13 mouse cellular contexts compared by ENCODE assay signal in the genomic region with DNA sequence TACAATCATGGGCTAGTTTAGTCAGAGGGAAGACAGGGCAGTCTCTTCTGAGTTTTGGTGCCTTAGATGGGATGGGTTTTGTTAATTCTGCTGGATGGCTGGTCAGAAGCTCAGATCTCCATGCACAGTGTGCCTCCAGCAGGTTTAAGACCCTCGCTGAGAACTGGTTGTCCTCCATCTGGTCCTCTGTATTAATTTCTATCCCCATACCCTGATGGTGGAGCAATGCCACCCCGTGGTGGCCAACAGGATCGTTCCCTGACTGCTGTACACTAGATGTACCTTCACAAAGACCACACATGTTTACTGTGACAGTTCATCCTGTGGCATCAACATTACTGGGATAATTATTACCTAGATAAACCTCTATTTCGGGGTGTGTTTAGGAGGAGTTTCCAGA. TPM values are rescaled to one million over a fixed set of nuclear protein-coding genes. Genes with fewer than 3 reads are reported as not detected.
DNase-seq lines count a peak whose midpoint lies in the region; ATAC-seq and TF ChIP-seq lines count a peak whose summit lies in the region.
"Had no signal": no experiment of that assay in that cellular context is flagged by ENCODE, and none has a peak within 500 bp of the region (broad histone marks: within the 10 kb centered on the region; RNA-seq: fewer than 3 reads in every experiment).

No protein-coding gene starts in this region.

- no peak for TF ChIP-seq EP300 in CH12.LX (IDR thresholded peaks at IDR 0.05; ENCODE audit: low read length)

- peaks cover 0 to 6% of the 10 kb centered on the region in 2 experiments; a peak in 2 of 4 replicates for H3K4me1 ChIP-seq in CH12.LX (ENCODE audit: control insufficient read depth in 1 of 2, insufficient read depth in 2 of 2)
- H3K4me1 ChIP-seq in forebrain, embryonic 15.5 days: no peaks in the 10 kb centered on the region; the same call in 1 of the 2 replicates
- H3K4me1 ChIP-seq: hindbrain, embryonic 15.5 days; neural tube, embryonic 15.5 days had no signal

- no peak for TF ChIP-seq POLR2A in CH12.LX (IDR thresholded peaks at IDR 0.05; ENCODE audit: low read depth, low read length)

- no peak overlapping the region for H3K4me2 ChIP-seq in CH12.LX (ENCODE audit: insufficient read depth, low read depth, poor library complexity, severe bottlenecking)
- H3K4me2 ChIP-seq in forebrain, embryonic 15.5 days (replicated peaks): no peak overlapping the region
- H3K4me2 ChIP-seq: hindbrain, embryonic 15.5 days; neural tube, embryonic 15.5 days had no signal

- no peaks in the 10 kb centered on the region for H3K9me3 ChIP-seq in CH12.LX (replicated peaks; ENCODE audit: low read length)
- H3K9me3 ChIP-seq in forebrain, embryonic 15.5 days: no peaks in the 10 kb centered on the region
- H3K9me3 ChIP-seq: hindbrain, embryonic 15.5 days; neural tube, embryonic 15.5 days had no signal

- H3K9ac ChIP-seq in CH12.LX (ENCODE audit: insufficient read depth, low read depth): no peak overlapping the region
- H3K9ac ChIP-seq in forebrain, embryonic 15.5 days (replicated peaks): no peak overlapping the region
- H3K9ac ChIP-seq: hindbrain, embryonic 15.5 days; neural tube, embryonic 15.5 days had no signal

- H3K4me3 ChIP-seq in CH12.LX (replicated peaks in 1 of 3; ENCODE audit: low read depth in 2 of 3, low read length in 2 of 3, poor library complexity in 1 of 3): no peak overlapping the region
- H3K4me3 ChIP-seq in forebrain, embryonic 15.5 days: no peak overlapping the region
- H3K4me3 ChIP-seq: hindbrain, embryonic 15.5 days; neural tube, embryonic 15.5 days had no signal

- ATAC-seq in cerebellum, adult (ENCODE audit: insufficient number of reproducible peaks, low FRiP score, low TSS enrichment): no peak
- no peak for ATAC-seq in forebrain, embryonic 15.5 days (replicated peaks)

- in situ Hi-C loops in CH12.LX (cut with MboI; ENCODE audit: low pct_ligation_motif_present, low pct_unique_long_range_greater_than_20kb, low sequenced_read_pairs): loop anchor here (5.0 to 10.0 kb wide), 3 partner anchors 70 to 188 kb away; no protein-coding TSS in a partner anchor

- H3K36me3 ChIP-seq in CH12.LX (replicated peaks in 1 of 2; ENCODE audit: control insufficient read depth in 1 of 2, insufficient read depth in 1 of 2, low read length in 1 of 2): no peaks in the 10 kb centered on the region
- H3K36me3 ChIP-seq in forebrain, embryonic 15.5 days: no peaks in the 10 kb centered on the region
- H3K36me3 ChIP-seq: hindbrain, embryonic 15.5 days; neural tube, embryonic 15.5 days had no signal

- no peaks in the 10 kb centered on the region for H3K27me3 ChIP-seq in CH12.LX (replicated peaks)
- H3K27me3 ChIP-seq in forebrain, embryonic 15.5 days: no peaks in the 10 kb centered on the region
- H3K27me3 ChIP-seq: hindbrain, embryonic 15.5 days; neural tube, embryonic 15.5 days had no signal

- peak; percentile 53 to 55 for DNase-seq in cerebellum, postnatal 14 days
- DNase-seq in layer of hippocampus, postnatal 10 days (ENCODE audit: low spot score in 2 of 2): peak; percentile 13
- no peak for DNase-seq in layer of hippocampus, adult 9-11 months
- peak; percentile 62 for DNase-seq in CH12.LX (ENCODE audit: extremely low read depth)
- DNase-seq in kidney, postnatal 14 days: peak; percentile 32
- no peak for DNase-seq in thymus, postnatal 4 days

- TF ChIP-seq CTCF in CH12.LX (conservative IDR thresholded peaks at IDR 0.05 in 1 of 2, IDR thresholded peaks at IDR 0.05 in 1 of 2; ENCODE audit: low read depth in 2 of 2, low read length in 2 of 2): peak; percentile 62 to 97

- 73% methylated on average over 4 of the region's 4 CpGs for WGBS in forebrain, embryonic 15.5 days

- H3K79me2 ChIP-seq in CH12.LX (replicated peaks; ENCODE audit: control insufficient read depth, extremely low read depth, insufficient read depth, poor library complexity, severe bottlenecking): no peaks in the 10 kb centered on the region

- H3K27ac ChIP-seq in CH12.LX (ENCODE audit: insufficient read depth, low read depth): no peak overlapping the region
- H3K27ac ChIP-seq in forebrain, embryonic 15.5 days (replicated peaks): no peak overlapping the region
- H3K27ac ChIP-seq: hindbrain, embryonic 15.5 days; neural tube, embryonic 15.5 days had no signal

- dilution Hi-C loops in CH12.LX (cut with MboI; ENCODE audit: extremely low pct_ligation_motif_present, extremely low pct_unique_long_range_greater_than_20kb, low sequenced_read_pairs): no loop called here

- TF ChIP-seq RAD21 in CH12.LX (IDR thresholded peaks at IDR 0.05; ENCODE audit: low read depth, low read length): peak; percentile 96

TF ChIP-seq in CH12.LX, 34 proteins besides CTCF, POLR2A, EP300 and RAD21:
- TF ChIP-seq JUND (conservative IDR thresholded peaks at IDR 0.05; ENCODE audit: low read depth, low read length) (no peak), POLR2AphosphoS2 (IDR thresholded peaks at IDR 0.05; ENCODE audit: low read depth, low read length) (no peak), MAZ (IDR thresholded peaks at IDR 0.05; ENCODE audit: low read depth, low read length) (0 out of 2 replicates have a peak, but pooled peaks have one; percentile 43), MYC (IDR thresholded peaks at IDR 0.05; ENCODE audit: low read depth, low read length) (peak; percentile 69; the same call in 1 of the 2 replicates), CHD1 (IDR thresholded peaks at IDR 0.05; ENCODE audit: low read depth, low read length) (no peak), GABPA (IDR thresholded peaks at IDR 0.05; ENCODE audit: insufficient replicate concordance, low read depth, low read length) (no peak), ZNF384 (IDR thresholded peaks at IDR 0.05; ENCODE audit: low read depth, low read length) (no peak), ELF1 (IDR thresholded peaks at IDR 0.05; ENCODE audit: low read depth, low read length) (no peak), MAX (IDR thresholded peaks at IDR 0.05; ENCODE audit: low read length) (peak; percentile 64), BHLHE40 (IDR thresholded peaks at IDR 0.05; ENCODE audit: low read depth, low read length) (peak; percentile 32; the same call in 1 of the 2 replicates), UBTF (IDR thresholded peaks at IDR 0.05; ENCODE audit: low read depth, low read length) (no peak), PAX5 (IDR thresholded peaks at IDR 0.05; ENCODE audit: low read length) (no peak), USF2 (conservative IDR thresholded peaks at IDR 0.05; ENCODE audit: low read depth, low read length) (no peak), NELFE (IDR thresholded peaks at IDR 0.05; ENCODE audit: low read depth, low read length) (peak; percentile 62; the same call in 1 of the 2 replicates), USF1 (IDR thresholded peaks at IDR 0.05; ENCODE audit: low read depth, low read length) (no peak), ZMIZ1 (IDR thresholded peaks at IDR 0.05; ENCODE audit: low read depth, low read length) (no peak), ETS1 (conservative IDR thresholded peaks at IDR 0.05; ENCODE audit: low read depth, low read length) (no peak), E2F4 (IDR thresholded peaks at IDR 0.05; ENCODE audit: insufficient replicate concordance, low read depth, low read length) (0 out of 2 replicates have a peak, but pooled peaks have one; percentile 25), RCOR1 (conservative IDR thresholded peaks at IDR 0.05; ENCODE audit: low read depth, low read length) (no peak), MEF2A (IDR thresholded peaks at IDR 0.05; ENCODE audit: borderline replicate concordance, low read depth, low read length) (no peak), TCF12 (IDR thresholded peaks at IDR 0.05; ENCODE audit: low read depth, low read length) (peak; percentile 46; the same call in 1 of the 2 replicates), SMC3 (IDR thresholded peaks at IDR 0.05; ENCODE audit: low read depth, low read length) (peak; percentile 100), SIN3A (IDR thresholded peaks at IDR 0.05; ENCODE audit: low read length) (peak; percentile 67; the same call in 1 of the 2 replicates), ZC3H11A (IDR thresholded peaks at IDR 0.05; ENCODE audit: low read depth, low read length) (peak; percentile 94), IRF4 (IDR thresholded peaks at IDR 0.05; ENCODE audit: low read depth, low read length) (peak; percentile 50; the same call in 1 of the 2 replicates), CHD2 (IDR thresholded peaks at IDR 0.05; ENCODE audit: low read length) (no peak), MXI1 (IDR thresholded peaks at IDR 0.05; ENCODE audit: low read depth, low read length) (no peak)

RNA-seq across cellular contexts. Expression of gene Rpl9-ps1, which starts 12.7 kb away (rescaled TPM):
- not detected for total RNA-seq in layer of hippocampus, postnatal 10 days (2021)
- not detected in 2 replicates for total RNA-seq in CH12.LX (2012; rRNA removed)
- not detected in 2 replicates for total RNA-seq in CH12.LX (2014; rRNA removed)
- not detected in 2 replicates for polyA plus RNA-seq in CH12.LX (2012; ENCODE audit: insufficient read length, low read depth)
- polyA plus RNA-seq in forebrain, embryonic 15.5 days (2015; fragmentation: Nextera tagmentation; extraction: Ambion mirVana): not detected in 2 replicates
- total RNA-seq: left cerebral cortex, postnatal 25 days had no signal
- polyA plus RNA-seq: embryonic facial prominence, embryonic 14.5 days; hindbrain, embryonic 15.5 days; neural tube, embryonic 15.5 days; stomach, embryonic 14.5 days had no signal

RNA-seq across cellular contexts. Expression of gene Ccl3, which starts 16.4 kb away (rescaled TPM):
- total RNA-seq in layer of hippocampus, postnatal 10 days (2021): under 1 TPM in 1 of 2 experiments, not detected in 1; 0.62 TPM
- total RNA-seq in CH12.LX (2012; rRNA removed) (3.2 and 5.0 TPM in 2 replicates), CH12.LX (2014; rRNA removed) (6.7 and 10.6 TPM in 2 replicates)
- 15.6 and 18.4 TPM in 2 replicates for polyA plus RNA-seq in CH12.LX (2012; ENCODE audit: insufficient read length, low read depth)
- polyA plus RNA-seq in forebrain, embryonic 15.5 days (2015; fragmentation: Nextera tagmentation; extraction: Ambion mirVana): 1.2 and 1.5 TPM in 2 replicates
- total RNA-seq: left cerebral cortex, postnatal 25 days had no signal
- polyA plus RNA-seq: stomach, embryonic 14.5 days had no signal

RNA-seq across cellular contexts. Expression of gene Ccl4, which starts 29.6 kb away (rescaled TPM):
- not detected for total RNA-seq in layer of hippocampus, postnatal 10 days (2021)
- total RNA-seq in CH12.LX (2012; rRNA removed) (6.9 and 7.2 TPM in 2 replicates), CH12.LX (2014; rRNA removed) (7.6 and 12.7 TPM in 2 replicates)
- 24.2 and 26.1 TPM in 2 replicates for polyA plus RNA-seq in CH12.LX (2012; ENCODE audit: insufficient read length, low read depth)
- 0.40 and 0.46 TPM in 2 replicates for polyA plus RNA-seq in forebrain, embryonic 15.5 days (2015; fragmentation: Nextera tagmentation; extraction: Ambion mirVana)
- total RNA-seq: left cerebral cortex, postnatal 25 days had no signal

RNA-seq across cellular contexts. Expression of gene Ccl6, which starts 39.9 kb away (rescaled TPM):
- total RNA-seq in layer of hippocampus, postnatal 10 days (2021): 1 to 10 TPM; 1.1 to 1.7 TPM
- 0.13 and 0.30 TPM in 2 replicates for total RNA-seq in CH12.LX (2012; rRNA removed)
- 1.2 and 1.8 TPM in 2 replicates for total RNA-seq in CH12.LX (2014; rRNA removed)
- 0.93 and 1.3 TPM in 2 replicates for polyA plus RNA-seq in CH12.LX (2012; ENCODE audit: insufficient read length, low read depth)
- 1.5 and 2.4 TPM in 2 replicates for polyA plus RNA-seq in forebrain, embryonic 15.5 days (2015; fragmentation: Nextera tagmentation; extraction: Ambion mirVana)

RNA-seq across cellular contexts. Expression of gene Ccl9, which starts 54.3 kb away (rescaled TPM):
- total RNA-seq in layer of hippocampus, postnatal 10 days (2021): 1 to 10 TPM; 1.9 to 3.0 TPM
- total RNA-seq in CH12.LX (2012; rRNA removed) (0.42 TPM in 1 of 2 replicates, not detected in the other), CH12.LX (2014; rRNA removed) (0.63 and 0.67 TPM in 2 replicates)
- 0.64 and 0.81 TPM in 2 replicates for polyA plus RNA-seq in CH12.LX (2012; ENCODE audit: insufficient read length, low read depth)
- polyA plus RNA-seq in forebrain, embryonic 15.5 days (2015; fragmentation: Nextera tagmentation; extraction: Ambion mirVana): 1.2 and 1.7 TPM in 2 replicates

Comparison
In these comparisons a context has a peak if more than half of its experiments do, and no peak if none do; other contexts are left out.
1. DNase-seq: peak in cerebellum, postnatal 14 days (2 of 2), layer of hippocampus, postnatal 10 days (2 of 2), CH12.LX (single experiment) and kidney, postnatal 14 days (single experiment); none in layer of hippocampus, adult 9-11 months (single experiment) and thymus, postnatal 4 days (single experiment).
2. RNA of gene Ccl4, which starts 29.6 kb away (total RNA-seq): 6.9 to 12.7 TPM in CH12.LX; not detected in layer of hippocampus, postnatal 10 days; every median in the first group is over 4 times any median in the second.